Mouse (Mus musculus): ENCODE measurements around the gene Prkacb. TPM values are rescaled to one million over a fixed set of nuclear protein-coding genes. Genes with fewer than 3 reads are reported as not detected.

Gene Prkacb
- polyA plus RNA-seq, 1 experiment from 2014 or later = 37.5 TPM

- no peaks in the 10 kb centered on the region for H3K27me3 ChIP-seq (replicated peaks; ENCODE audit: insufficient read depth, low read length)
- H3K9me3 ChIP-seq (ENCODE audit: low read length) = no peaks in the 10 kb centered on the region
- WGBS = 70% methylated on average over 2 of the region's 2 CpGs
- no peak overlapping the region for H3K4me3 ChIP-seq (ENCODE audit: low read depth, low read length)
- DNase-seq (ENCODE audit: low spot score) (no peak), ATAC-seq (no peak)
- no peak overlapping the region for H3K4me2 ChIP-seq (replicated peaks; ENCODE audit: low read depth, low read length)
- no peak overlapping the region for H3K27ac ChIP-seq (ENCODE audit: low read length)
- no peaks in the 10 kb centered on the region for H3K36me3 ChIP-seq (ENCODE audit: insufficient read depth, low read length)
- TF ChIP-seq EP300 (IDR thresholded peaks at IDR 0.05) (no peak), CTCF (IDR thresholded peaks at IDR 0.05) (no peak)
- no peaks in the 10 kb centered on the region; the same call in 1 of the 2 replicates for H3K4me1 ChIP-seq (ENCODE audit: insufficient read depth, low read depth, low read length)
- no peak overlapping the region for H3K9ac ChIP-seq (replicated peaks; ENCODE audit: low read depth)
Observed at GRCm38 (mm10) chr3:146683095-146683494, 129.7 kb downstream of the Prkacb start.

GRCm38 (mm10) chr3:146682140-146682651, 130.6 kb downstream of the Prkacb start:
- no peak for TF ChIP-seq CTCF (IDR thresholded peaks at IDR 0.05)
- no peak for TF ChIP-seq EP300 (IDR thresholded peaks at IDR 0.05)
- no peaks in the 10 kb centered on the region for H3K9me3 ChIP-seq (ENCODE audit: low read length)
- no peaks in the 10 kb centered on the region for H3K27me3 ChIP-seq (replicated peaks; ENCODE audit: insufficient read depth, low read length)
- peak overlapping the region; percentile 20; the same call in 1 of the 2 replicates for H3K4me3 ChIP-seq (ENCODE audit: low read depth, low read length)
- DNase-seq (ENCODE audit: low spot score) (peak; percentile 43), ATAC-seq (peak; percentile 9; the same call in 1 of the 2 replicates)
- 37% methylated on average over 13 of the region's 13 CpGs for WGBS
- no peak overlapping the region for H3K27ac ChIP-seq (ENCODE audit: low read length)
- H3K36me3 ChIP-seq (ENCODE audit: insufficient read depth, low read length) = no peaks in the 10 kb centered on the region
- H3K9ac ChIP-seq (replicated peaks; ENCODE audit: low read depth) = no peak overlapping the region
- H3K4me2 ChIP-seq (replicated peaks; ENCODE audit: low read depth, low read length) = peak overlapping the region; percentile 54
- H3K4me1 ChIP-seq (ENCODE audit: insufficient read depth, low read depth, low read length) = no peaks in the 10 kb centered on the region; the same call in 1 of the 2 replicates

GRCm38 (mm10) chr3:146681696-146682095, 131.1 kb downstream of the Prkacb start:
- H3K27me3 ChIP-seq (replicated peaks; ENCODE audit: insufficient read depth, low read length) = no peaks in the 10 kb centered on the region
- 0 out of 2 replicates have a peak, but pooled peaks have one; percentile 32 for ATAC-seq
- H3K4me3 ChIP-seq (ENCODE audit: low read depth, low read length) = no peak overlapping the region
- no peak overlapping the region for H3K9ac ChIP-seq (replicated peaks; ENCODE audit: low read depth)
- no peaks in the 10 kb centered on the region; the same call in 1 of the 2 replicates for H3K4me1 ChIP-seq (ENCODE audit: insufficient read depth, low read depth, low read length)
- peak overlapping the region; percentile 54 for H3K4me2 ChIP-seq (replicated peaks; ENCODE audit: low read depth, low read length)
- H3K27ac ChIP-seq (ENCODE audit: low read length) = no peak overlapping the region
- WGBS = 44% methylated on average over 8 of the region's 8 CpGs
- no peak for TF ChIP-seq CTCF (IDR thresholded peaks at IDR 0.05)
- TF ChIP-seq EP300 (IDR thresholded peaks at IDR 0.05) = no peak
- DNase-seq (ENCODE audit: low spot score) = peak; percentile 28
- H3K36me3 ChIP-seq (ENCODE audit: insufficient read depth, low read length) = no peaks in the 10 kb centered on the region
- H3K9me3 ChIP-seq (ENCODE audit: low read length) = no peaks in the 10 kb centered on the region

- Histone ChIP-seq H3K4me3 (ENCODE audit: low read depth, low read length) (no peak overlapping the region), H3K27me3 (replicated peaks; ENCODE audit: insufficient read depth, low read length) (no peaks in the 10 kb centered on the region), H3K36me3 (ENCODE audit: insufficient read depth, low read length) (no peaks in the 10 kb centered on the region), H3K9me3 (ENCODE audit: low read length) (no peaks in the 10 kb centered on the region), H3K9ac (replicated peaks; ENCODE audit: low read depth) (no peak overlapping the region), H3K27ac (ENCODE audit: low read length) (no peak overlapping the region), H3K4me2 (replicated peaks; ENCODE audit: low read depth, low read length) (no peak overlapping the region), H3K4me1 (ENCODE audit: insufficient read depth, low read depth, low read length) (no peaks in the 10 kb centered on the region; the same call in 1 of the 2 replicates)
- TF ChIP-seq CTCF (IDR thresholded peaks at IDR 0.05) (no peak), EP300 (IDR thresholded peaks at IDR 0.05) (no peak)
- no peak for DNase-seq (ENCODE audit: low spot score)
- no peak for ATAC-seq
- WGBS = 88% methylated on average over 13 of the region's 13 CpGs
Observed at GRCm38 (mm10) chr3:146680625-146681024, 132.2 kb downstream of the Prkacb start.

GRCm38 (mm10) chr3:146679646-146680045, 133.1 kb downstream of the Prkacb start:
- no peak for ATAC-seq
- Histone ChIP-seq H3K36me3 (ENCODE audit: insufficient read depth, low read length) (no peaks in the 10 kb centered on the region), H3K9me3 (ENCODE audit: low read length) (no peaks in the 10 kb centered on the region), H3K4me2 (replicated peaks; ENCODE audit: low read depth, low read length) (no peak overlapping the region), H3K27me3 (replicated peaks; ENCODE audit: insufficient read depth, low read length) (no peaks in the 10 kb centered on the region), H3K9ac (replicated peaks; ENCODE audit: low read depth) (no peak overlapping the region), H3K4me3 (ENCODE audit: low read depth, low read length) (no peak overlapping the region), H3K27ac (ENCODE audit: low read length) (no peak overlapping the region), H3K4me1 (ENCODE audit: insufficient read depth, low read depth, low read length) (no peaks in the 10 kb centered on the region)
- no peak for DNase-seq (ENCODE audit: low spot score)
- WGBS = 89% methylated on average over 16 of the region's 16 CpGs
- TF ChIP-seq CTCF (IDR thresholded peaks at IDR 0.05) (no peak), EP300 (IDR thresholded peaks at IDR 0.05) (no peak)

Other genes starting within 250 kb of the Prkacb start
- 0.29 and 0.63 TPM in 2 replicates for gene Uox, start 242.6 kb downstream of the Prkacb start, polyA plus RNA-seq (2015; fragmentation: Nextera tagmentation; extraction: Ambion mirVana)
- gene Dnase2b, start 197.4 kb downstream of the Prkacb start, polyA plus RNA-seq (2015; fragmentation: Nextera tagmentation; extraction: Ambion mirVana) = 0.05 and 0.07 TPM in 2 replicates
- not detected in 2 replicates for gene 4930503B20Rik, start 161.7 kb downstream of the Prkacb start, polyA plus RNA-seq (2015; fragmentation: Nextera tagmentation; extraction: Ambion mirVana)
- 0.58 and 0.82 TPM in 2 replicates for gene Samd13, start 127.4 kb downstream of the Prkacb start, polyA plus RNA-seq (2015; fragmentation: Nextera tagmentation; extraction: Ambion mirVana)
- 11.9 and 12.4 TPM in 2 replicates for gene Ttll7, start 39.4 kb upstream of the Prkacb start, polyA plus RNA-seq (2015; fragmentation: Nextera tagmentation; extraction: Ambion mirVana)

Measured in lung, postnatal 0 days (tissue).